Mouse (Mus musculus): Measurements from ENCODE around the gene Copz2.

The Copz2 gene

GRCm38 (mm10) chr11:96863206-96863995 is 13.7 kb downstream of the Copz2 start:
- in situ Hi-C loops (cut with MboI) = loop anchor here (25.0 kb wide), 2 partner anchors 101 to 576 kb away; partner anchors contain the start of genes Hoxb6, Hoxb7 and Hoxb8

- in situ Hi-C loops (cut with MboI) = loop anchor here (25.0 kb wide), 2 partner anchors 105 to 580 kb away; partner anchors contain the start of genes Hoxb6, Hoxb7 and Hoxb8
These were observed 17.5 kb downstream of the Copz2 start for GRCm38 (mm10) chr11:96867149-96867548.

DNA sequence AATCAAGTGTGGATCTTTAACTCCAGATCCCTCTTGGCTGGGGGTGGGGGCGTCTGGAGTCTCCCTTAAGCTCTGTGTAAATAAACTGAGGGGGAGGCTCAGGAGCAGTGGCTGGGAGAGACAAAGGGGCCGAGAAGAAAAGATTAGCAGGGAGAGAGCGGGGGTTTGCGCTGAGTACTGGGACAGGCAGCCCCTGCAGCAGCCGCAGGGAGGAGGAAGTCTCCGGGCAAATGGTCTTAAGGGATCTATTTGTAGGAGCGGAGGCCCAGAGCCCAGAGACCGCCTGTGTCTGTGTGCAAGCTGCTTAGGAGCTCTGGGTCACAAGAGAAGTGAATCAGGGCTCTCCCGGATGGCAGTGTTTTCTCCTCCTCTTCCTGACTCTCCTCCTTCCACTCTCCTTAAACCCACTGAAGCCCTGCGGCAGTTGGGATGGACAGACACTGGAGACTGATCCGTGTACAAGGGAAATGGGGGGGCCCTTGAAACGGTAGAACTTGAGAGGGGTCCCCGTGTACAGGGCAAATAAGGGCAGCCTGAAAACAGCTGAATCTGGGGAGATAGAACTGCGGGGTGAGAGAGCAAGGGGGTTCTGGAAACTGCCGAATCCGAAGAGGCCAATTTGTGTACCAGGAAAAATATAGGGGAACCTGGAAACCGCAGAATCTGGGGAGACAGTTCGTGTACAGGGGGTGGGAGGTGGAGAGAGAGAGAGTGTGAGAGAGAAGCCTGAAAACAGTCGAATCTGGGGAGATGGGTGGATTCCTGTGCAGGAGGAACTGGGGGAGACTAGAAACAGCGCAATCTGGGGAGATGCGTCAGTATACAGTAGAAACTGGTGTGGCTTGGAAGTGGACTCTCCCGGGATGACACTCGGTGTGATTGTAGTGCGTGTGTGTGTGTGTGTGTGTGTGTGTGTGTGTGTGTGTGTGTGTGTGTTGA is 23.0 kb downstream of the Copz2 start:
- in situ Hi-C loops (cut with MboI) = loop anchor here (25.0 kb wide), 2 partner anchors 110 to 585 kb away; partner anchors contain the start of genes Hoxb6, Hoxb7 and Hoxb8

DNA sequence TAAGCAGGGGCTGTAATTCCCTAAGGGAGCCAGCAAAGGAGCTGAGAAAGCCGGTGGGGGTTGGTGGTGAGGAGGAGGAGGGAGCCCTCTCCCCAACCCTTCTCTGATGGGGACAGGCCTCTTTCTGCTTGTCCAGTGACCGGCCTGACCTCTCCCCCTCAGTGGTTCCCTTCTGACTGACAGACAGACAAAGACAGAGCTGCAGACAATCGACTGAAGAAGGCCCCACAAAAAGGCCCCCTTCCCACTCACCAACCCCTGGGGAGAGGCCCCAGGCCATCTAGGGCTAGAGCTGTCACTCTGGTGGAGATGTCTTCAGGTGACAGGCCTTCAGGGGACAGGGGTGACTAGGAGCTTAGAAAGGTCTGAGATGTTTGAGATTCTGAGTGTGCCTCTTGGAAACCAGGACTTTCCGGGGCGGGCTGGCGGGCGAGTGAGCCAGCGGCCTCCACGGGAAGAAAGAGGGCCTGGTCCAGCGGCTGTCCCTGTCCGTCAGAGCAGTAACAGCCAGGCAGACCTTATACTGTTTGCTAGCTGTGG is 24.0 kb downstream of the Copz2 start:
- in situ Hi-C loops (cut with MboI) = loop anchor here (25.0 kb wide), 2 partner anchors 111 to 586 kb away; partner anchors contain the start of genes Hoxb6, Hoxb7 and Hoxb8

- in situ Hi-C loops (cut with MboI) = no loop called here
These were observed 25.6 kb downstream of the Copz2 start for GRCm38 (mm10) chr11:96875270-96875669.

DNA sequence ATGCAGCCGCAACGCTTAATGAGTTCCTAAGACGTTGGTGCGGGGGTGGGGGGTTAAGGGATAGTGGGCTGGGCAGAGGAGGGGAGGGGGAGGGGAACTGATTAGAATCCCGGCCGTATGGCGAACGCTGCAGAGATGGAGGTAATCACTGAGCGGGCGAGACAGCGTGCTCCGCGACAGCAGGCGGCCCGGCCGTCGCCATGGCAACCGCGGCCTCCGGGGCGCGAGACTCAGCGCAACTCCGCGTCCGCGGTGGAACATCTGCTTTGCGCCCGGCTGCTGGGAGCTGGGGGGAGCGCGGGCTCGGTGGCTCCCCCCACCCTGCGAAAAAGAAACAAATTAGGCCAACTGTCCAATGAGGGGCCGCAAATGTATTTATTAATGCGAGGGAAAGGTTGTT is 26.1 kb downstream of the Copz2 start:
- in situ Hi-C loops (cut with MboI) = no loop called here

DNA sequence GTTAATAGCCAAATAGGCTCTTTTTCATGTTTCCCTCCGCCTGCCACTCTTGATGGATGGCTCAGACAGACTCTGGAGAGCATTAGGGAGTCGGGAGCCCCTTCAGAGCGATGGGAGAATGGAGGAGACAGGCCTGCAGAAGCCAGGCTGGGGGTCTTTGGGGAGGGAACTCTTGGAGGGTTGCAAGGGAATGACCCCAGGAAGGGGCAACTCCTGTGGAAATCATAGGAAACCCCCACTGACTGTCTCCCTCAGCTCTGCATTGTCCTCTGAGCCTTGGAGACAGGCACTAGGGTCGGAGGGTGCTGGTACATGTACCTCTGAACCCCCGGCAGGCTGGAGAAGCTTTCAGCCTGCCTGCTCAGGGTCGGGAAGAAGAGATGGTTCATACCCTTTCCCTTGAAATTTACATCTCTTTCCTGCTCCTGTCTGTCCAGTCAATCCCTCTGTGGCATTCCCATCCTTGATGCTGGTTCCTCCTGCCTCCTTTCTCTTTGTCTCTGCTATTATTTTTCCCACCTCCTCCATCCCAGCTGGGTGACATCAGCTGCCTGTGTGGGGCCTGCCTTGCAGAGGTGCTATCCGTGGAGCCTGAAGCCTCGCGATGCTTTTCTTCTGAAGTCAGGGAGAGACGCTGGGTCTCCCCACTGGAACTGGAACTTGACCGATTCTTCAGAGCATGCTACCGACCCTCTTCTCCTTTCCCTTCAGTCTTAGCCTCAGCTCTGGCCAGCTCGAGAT is 26.8 kb downstream of the Copz2 start:
- in situ Hi-C loops (cut with MboI) = no loop called here

DNA sequence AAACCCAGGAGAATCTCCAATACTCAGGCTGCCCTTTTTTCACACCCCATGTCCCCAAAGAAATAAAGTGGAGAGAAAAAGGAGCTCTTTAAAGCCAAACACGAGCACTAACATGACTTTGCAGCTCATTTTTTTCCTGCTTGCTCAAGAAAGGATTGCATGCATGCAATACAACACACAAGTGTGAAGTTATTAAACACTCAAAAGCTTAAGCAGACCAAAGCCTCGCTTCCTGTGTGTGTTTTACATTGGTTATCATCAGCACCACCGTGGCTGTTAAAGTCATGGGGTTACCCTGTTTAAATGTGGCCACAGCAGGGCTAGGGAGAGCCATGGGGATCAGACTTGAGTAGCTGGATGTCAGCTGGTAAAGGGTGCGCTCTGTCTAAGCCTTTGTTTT is 27.4 kb downstream of the Copz2 start:
- in situ Hi-C loops (cut with MboI) = no loop called here

DNA sequence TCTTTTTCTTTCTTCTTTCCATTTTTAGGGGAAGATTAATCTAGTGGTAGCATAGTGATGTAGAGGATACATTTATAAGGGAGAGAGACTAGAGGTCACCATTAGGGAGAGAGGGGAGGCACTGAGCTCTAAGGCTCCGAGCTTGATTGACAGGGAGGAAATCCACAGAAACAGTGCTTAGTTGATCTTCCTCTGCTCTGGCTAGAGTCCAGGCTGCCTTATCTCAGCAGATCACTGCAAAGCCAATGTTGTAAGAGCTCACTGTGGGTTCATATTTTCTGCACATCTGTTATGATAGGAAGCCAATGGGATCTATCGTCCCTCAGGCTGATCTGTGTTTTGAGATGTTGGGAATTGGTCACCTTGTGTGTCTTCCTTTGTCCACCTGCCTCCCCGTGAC is 29.0 kb downstream of the Copz2 start:
- in situ Hi-C loops (cut with MboI) = no loop called here

GRCm38 (mm10) chr11:96879359-96879758 is 29.7 kb downstream of the Copz2 start:
- in situ Hi-C loops (cut with MboI) = no loop called here

GRCm38 (mm10) chr11:96880296-96880695 is 30.6 kb downstream of the Copz2 start:
- in situ Hi-C loops (cut with MboI) = no loop called here

DNA sequence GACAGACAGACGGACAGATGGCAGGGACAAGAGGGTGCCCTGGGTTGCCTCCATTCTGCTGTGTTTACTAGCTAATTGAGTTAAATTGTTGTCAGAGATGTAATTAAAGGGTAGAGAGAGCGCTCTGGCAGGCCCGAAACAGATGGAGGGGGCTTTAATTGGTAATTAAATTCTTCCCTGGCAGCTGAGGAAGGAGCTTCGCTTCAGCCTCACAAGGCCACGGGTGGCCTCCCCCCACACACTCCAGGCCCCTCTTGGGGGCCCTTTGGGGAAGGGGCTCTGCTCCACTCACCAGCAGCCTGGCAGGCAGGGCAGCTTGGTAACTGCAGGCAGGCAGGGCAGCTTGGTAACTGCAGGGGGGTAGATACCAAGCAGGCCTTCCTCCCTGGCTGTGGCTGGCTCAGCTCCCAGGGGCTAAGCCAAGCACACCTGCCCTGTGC is 36.3 kb downstream of the Copz2 start:
- in situ Hi-C loops (cut with MboI) = no loop called here

GRCm38 (mm10) chr11:96886942-96887546 is 37.4 kb downstream of the Copz2 start:
- in situ Hi-C loops (cut with MboI) = no loop called here

GRCm38 (mm10) chr11:96891784-96892527 is 42.3 kb downstream of the Copz2 start:
- in situ Hi-C loops (cut with MboI) = no loop called here

DNA sequence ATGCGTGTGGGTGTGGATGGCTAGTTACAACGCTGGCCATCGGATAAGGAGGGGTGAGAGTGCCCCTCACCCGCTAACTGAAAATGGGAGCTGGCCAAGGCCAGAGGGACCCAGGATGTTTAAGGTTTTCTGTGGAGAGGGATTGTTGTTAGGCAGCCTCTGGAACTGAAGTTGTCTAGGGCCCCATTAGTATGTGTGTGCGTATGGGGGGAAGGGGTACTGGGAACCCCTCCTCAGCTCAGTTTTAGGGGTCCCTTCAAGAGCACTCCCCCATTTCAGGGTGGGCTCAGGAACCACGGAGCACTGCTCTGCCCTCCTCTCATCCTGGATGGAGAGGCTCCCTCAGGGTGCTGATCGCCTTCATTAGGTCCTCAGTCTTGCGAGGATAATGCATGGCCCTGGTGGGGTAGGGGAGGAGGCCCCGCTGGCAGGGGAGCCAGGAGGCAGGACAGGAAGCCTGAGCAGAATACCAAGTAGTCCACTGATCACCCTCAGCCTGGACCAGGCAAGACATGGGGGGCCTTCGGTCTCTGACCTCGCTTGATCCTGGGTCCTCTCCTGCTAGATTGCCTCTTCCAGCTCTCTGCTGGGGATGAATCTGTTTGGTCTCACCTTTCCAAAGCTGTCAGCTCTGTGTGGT is 43.7 kb downstream of the Copz2 start:
- in situ Hi-C loops (cut with MboI) = no loop called here

- in situ Hi-C loops (cut with MboI) = no loop called here
These were observed 46.2 kb downstream of the Copz2 start for GRCm38 (mm10) chr11:96895886-96896285.

GRCm38 (mm10) chr11:96899449-96900306 is 50.0 kb downstream of the Copz2 start:
- in situ Hi-C loops (cut with MboI) = no loop called here

DNA sequence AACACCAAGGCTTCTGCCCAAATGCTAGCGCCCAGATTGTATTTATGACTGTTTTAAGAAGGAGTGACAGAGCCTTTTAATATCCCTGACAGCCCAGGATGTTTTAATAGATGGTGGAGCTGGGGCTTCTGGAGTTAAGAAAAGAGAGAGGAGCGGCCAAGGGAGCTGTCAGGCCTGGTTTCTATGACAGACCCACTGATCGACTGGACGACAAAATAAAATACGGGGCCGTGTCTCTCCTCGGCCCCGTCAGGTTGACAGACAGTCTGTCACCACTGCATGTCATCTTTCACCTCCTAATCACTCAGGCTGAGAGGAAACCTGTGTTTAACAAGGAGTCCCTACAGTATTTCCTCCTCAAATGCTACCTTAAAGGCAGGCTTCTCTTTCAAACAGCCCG is 51.7 kb downstream of the Copz2 start:
- in situ Hi-C loops (cut with MboI) = no loop called here
